Mouse (Mus musculus): ENCODE measurements around the gene Cep41. TPM values are rescaled to one million over a fixed set of nuclear protein-coding genes. Genes with fewer than 3 reads are reported as not detected.

Cep41 gene
- total RNA-seq, 2 experiments from 2014 or later, result 5.3 to 6.0 TPM

DNA sequence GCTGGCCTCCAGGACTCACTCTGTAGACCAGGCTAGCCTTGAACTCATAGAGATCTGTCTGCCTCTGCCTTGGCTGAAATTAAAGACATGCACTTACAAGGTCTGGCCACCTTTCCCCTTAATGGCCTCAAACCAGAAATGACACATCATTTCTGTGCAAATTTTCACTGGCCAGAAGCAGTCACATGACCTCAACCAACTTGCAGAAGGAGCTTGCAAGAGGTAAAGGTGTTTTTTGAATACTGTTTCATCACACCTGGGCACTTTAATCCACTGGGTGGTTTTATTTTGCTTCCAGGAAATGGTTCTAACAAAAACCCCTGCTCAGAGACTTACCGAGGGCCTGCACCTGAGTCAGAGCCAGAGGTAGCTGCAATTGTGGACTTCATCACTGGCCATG, 63.6 kb downstream of the Cep41 start:
- DNase-seq (ENCODE audit: low spot score in 2 of 2), result no peak

DNA sequence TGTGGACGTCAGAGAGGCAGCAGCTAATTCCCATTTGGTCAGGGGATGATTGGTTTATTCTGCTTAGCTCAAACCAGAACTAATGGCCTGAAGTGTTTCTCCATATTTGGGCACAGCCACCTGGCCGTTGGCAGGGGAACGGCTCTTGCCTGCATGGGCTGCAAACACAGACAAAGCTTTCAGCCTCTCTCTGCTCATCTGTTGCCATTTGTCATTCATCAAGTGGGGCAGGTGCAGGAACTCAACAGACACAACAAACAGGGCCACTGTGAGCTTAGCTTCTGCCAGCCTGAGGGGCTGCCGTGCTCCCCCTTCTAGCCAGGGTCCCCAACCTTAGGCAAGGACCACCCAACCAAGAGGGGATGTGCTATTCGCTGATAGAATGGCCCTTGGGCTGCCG, 65.4 kb downstream of the Cep41 start:
- DNase-seq (ENCODE audit: low spot score in 2 of 2), result peak; percentile 52 to 68

GRCm38 (mm10) chr6:30624763-30625162, 68.8 kb downstream of the Cep41 start:
- DNase-seq (ENCODE audit: low spot score in 2 of 2), result no peak

DNA sequence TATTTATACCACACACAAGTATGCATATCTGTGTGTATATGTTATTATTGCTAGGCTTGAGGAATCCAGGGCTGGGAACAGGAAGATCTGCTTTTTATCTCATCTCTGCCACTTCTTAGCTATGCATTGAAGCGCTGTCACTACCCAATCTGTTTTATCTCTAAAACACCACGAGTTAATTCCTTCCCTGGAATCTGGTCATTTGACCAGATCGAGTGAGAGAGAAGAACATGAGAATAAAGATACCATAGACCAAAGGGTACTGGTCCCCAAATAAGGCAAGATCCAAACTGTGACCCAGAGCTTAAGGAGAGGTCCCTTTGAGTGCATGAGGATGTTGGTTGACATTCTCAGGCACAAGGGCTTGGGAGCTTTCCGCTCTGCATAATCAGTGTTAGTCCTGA, 71.6 kb downstream of the Cep41 start:
- no peak for DNase-seq (ENCODE audit: low spot score in 2 of 2)

DNA sequence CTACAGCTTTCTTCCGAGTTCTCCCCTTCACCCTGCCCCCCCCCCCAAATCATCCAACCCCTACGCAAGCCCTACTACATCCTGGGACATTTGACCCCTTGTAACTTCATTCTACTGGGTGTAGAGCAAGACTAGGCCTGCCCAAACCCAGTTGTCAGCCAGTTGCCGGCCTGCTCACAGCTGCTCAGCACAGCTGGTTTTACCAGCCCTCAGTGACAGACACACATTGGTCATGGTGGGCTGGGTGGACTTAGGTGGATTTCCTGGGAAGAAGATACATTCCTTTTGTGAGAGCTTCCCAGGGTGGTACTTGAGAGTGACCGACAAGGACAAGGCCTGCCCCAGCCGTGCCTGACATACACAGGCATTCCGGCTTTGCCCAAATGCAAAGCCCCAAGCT, 72.6 kb downstream of the Cep41 start:
- DNase-seq (ENCODE audit: low spot score in 2 of 2), result no peak

DNA sequence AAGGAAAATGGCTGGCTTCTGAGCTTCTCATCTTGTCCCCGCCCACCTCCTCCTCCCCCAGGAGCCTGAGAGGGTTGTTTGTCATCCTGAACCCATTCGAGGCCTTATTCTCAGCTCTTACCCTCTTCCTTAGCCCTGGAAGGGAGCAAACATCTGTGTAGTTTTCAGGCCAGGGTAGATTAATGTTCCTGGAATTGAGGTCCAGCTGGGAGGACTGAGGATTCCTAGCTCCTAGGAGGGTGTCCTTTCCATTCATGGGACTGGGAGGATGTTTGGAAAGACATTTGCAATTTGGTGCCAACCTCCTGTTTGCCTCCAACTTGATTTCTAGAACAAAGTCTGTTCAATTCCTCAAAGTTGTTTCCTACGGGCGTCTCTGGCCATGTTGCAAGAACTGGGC, 73.0 kb downstream of the Cep41 start:
- no peak for DNase-seq (ENCODE audit: low spot score in 2 of 2)

GRCm38 (mm10) chr6:30619606-30620005, 73.9 kb downstream of the Cep41 start:
- no peak for DNase-seq (ENCODE audit: low spot score in 2 of 2)

DNA sequence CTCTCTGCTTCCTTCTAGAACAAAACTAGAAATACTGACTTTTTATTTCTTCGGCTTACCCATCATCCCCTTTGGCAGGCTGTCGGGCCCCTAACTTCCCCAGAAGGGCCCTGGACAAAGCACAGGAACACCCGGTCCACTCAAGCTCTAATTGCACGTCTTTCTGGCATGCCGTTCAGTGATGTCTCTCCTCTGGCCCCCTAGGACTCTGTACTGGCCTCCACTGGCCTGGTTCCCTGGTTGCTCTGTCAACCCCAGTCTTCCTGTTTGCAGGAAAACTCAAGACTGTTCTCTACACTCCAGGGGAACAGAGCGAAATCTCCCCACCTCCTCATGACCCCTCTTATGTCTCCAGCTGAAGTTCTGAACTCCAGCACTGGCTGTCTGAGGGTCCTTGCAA, 74.8 kb downstream of the Cep41 start:
- no peak for DNase-seq (ENCODE audit: low spot score in 2 of 2)

DNA sequence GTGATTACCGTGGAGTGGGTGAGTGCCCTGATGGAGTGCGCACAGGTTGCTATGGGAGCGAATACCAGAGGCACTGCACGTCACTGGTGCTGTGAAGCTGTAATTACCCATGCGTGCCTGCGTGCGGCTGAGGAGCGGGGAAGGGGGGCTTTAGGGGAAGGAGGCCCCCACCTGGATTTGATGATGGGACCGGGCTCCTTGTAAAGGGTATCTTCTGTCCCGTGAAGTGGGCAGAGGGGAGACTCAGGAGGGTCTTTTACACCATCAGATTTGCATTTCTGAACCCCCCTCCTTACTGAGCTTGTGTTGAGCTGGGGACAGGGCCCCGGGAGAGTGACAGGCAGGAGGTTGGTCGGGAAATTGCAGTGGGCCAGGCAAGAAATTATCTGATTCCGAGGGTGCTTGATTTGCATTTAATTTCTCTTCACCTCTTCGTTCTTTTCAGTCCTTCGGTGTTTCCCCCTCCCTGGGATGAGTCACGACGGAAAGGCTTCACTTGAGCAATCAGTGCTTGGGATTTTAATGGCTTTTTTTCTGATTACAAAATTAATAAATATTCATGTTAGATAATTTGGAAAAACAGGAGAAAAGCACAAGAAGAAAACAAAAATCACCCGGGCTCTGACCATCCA, 75.5 kb downstream of the Cep41 start:
- peak; percentile 66 to 72 for DNase-seq (ENCODE audit: low spot score in 2 of 2)

DNA sequence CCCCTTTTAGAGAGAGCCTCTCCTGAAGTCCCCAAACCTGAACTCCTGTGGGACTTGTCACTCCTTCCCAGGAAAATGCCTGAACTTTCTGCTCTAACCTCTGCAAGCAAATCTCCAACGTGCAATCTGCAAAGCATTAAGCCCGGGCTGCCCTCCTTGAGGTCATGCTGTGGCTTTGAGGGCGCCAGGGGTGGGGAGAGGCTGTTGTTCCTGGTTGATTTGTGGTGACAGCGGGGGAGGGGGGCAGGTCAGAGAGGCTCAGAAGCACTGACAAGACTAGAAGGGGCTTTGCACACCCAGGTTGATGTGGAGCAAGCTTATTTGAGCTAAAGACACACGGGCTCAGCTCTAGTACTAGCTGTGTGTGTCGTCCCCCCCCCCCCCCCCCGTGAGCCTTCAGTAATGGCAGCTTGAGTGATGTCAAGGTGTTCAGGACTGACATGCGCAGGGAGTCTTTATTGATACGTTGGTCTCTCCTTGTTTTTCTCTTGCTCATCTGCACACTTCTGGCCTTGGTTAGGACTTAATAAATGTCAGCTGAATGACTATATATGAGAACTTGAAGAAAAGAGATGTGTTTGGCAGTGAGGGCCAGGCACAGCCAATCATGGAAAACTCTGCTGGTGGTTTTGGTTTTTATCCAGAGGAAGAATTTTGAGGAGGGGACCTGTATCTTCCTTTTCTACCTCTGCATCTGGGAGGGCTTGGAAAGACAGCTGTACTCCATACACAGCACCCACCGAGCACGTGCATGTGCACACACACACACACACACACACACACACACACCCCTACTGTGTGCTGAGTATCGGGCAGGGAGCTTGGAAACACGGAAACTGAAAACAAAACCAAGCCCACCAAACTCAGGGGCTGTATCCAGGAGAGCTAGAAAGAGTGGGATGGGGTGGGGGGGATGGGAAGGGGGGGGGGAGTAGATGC, 76.3 kb downstream of the Cep41 start:
- no peak for DNase-seq (ENCODE audit: low spot score in 2 of 2)

- no peak for DNase-seq (ENCODE audit: low spot score in 2 of 2)
These were observed 77.0 kb downstream of the Cep41 start for GRCm38 (mm10) chr6:30616491-30616941.

DNA sequence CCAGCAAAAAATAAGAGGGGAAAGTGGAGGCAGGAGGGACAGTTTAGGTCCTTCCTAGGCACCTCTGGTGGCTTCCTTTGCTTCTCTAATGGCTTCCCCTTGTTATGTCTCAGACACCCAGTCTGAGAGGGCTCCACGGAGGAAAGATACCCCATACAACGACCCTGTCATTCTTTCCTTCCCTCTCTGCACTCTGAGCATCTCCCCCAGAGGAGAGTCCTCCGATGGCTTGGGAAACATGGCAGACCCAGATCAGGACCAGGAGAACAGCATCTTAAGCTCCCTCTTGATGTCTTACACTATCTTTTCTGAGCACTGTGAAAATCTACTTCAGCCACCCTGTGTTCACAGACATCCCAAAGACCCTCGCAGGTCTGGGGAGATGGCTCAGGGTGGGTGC, 77.8 kb downstream of the Cep41 start:
- DNase-seq (ENCODE audit: low spot score in 2 of 2), result no peak

GRCm38 (mm10) chr6:30614251-30614650, 79.3 kb downstream of the Cep41 start:
- DNase-seq (ENCODE audit: low spot score in 2 of 2), result peak in 1 of 2 experiments; percentile 40

DNA sequence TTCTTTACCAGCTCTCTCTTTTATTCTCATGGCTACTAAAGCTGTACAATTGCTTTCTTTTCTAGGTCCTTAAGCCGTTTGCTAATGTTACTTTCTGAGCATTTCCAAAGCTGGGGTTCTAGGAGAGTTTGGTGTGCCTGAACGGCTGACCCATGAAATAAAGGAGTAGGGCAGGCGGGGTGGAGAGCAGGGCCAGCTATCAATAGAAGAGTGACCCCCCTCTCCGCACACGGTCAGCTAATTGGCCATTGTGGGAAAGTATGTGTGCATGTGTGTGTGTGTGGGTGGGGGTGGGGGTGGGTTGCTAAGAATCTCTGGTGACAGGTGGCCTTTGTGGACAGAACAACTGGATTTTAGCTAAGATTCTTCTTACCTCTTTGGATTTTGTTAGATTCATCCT, 82.3 kb downstream of the Cep41 start:
- DNase-seq (ENCODE audit: low spot score in 2 of 2), result no peak

- DNase-seq (ENCODE audit: low spot score in 2 of 2), result no peak
These were observed 82.8 kb downstream of the Cep41 start, which contains the start of gene Cpa5 for GRCm38 (mm10) chr6:30610710-30611109. Gene Cpa5, plus strand, starts transcription at chr6:30611010.

DNA sequence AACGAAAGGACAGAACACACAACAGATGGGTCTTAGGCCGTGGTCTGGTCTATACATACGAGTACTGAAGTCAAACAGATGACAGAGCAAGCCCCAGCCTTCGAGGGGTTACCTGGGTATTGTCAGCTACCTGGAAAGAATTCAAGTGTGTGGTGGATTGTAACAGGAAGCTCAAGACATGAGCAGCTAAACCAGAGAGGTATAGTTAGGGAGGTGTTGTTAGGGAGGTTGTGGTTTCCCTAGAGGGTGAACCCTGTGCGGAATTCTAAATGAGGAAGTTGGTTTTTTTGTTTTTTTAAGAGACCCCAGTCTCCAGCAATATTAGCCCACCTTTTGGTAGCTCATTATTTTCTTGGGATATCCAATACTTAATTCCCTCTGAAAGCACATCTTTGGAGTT, 87.9 kb downstream of the Cep41 start:
- DNase-seq (ENCODE audit: low spot score in 2 of 2), result no peak

GRCm38 (mm10) chr6:30605111-30605510, 88.4 kb downstream of the Cep41 start:
- DNase-seq (ENCODE audit: low spot score in 2 of 2), result no peak

- no peak for DNase-seq (ENCODE audit: low spot score in 2 of 2)
These were observed 89.1 kb downstream of the Cep41 start for GRCm38 (mm10) chr6:30604342-30604867.
